Mouse (Mus musculus) midbrain, embryonic 14.5 days (tissue): ENCODE measurements around the gene Tpsg1. TPM values are rescaled to one million over a fixed set of nuclear protein-coding genes. Genes with fewer than 3 reads are reported as not detected.

Source experiments
- ATAC-seq: fragments of 200-750 bp; cut with Nextera tagmentation; 2 replicates; pipeline ENCODE4 v1.8.0; 2017; ENCODE audit warnings: moderate number of reproducible peaks, moderate library complexity; ENCODE audit not compliant: low FRiP score, low TSS enrichment
- DNase-seq: peaks from one replicate; pipeline ENCODE4 v3.0.0-alpha.2; 2015
- H3K27ac ChIP-seq: fragments of 300-500 bp; sonication (generic); replicated peaks from 2 replicates; pipeline ENCODE4 v1.5.1; 2014; ENCODE audit warnings: mild to moderate bottlenecking, low read depth, low read length, moderate library complexity
- H3K27me3 ChIP-seq: fragments of 300-500 bp; sonication (generic); 2 replicates; pipeline ENCODE4 v1.6.1; 2014; ENCODE audit warnings: low read length, control low read depth, mixed read lengths; ENCODE audit not compliant: control insufficient read depth, insufficient read depth
- H3K36me3 ChIP-seq: fragments of 300-500 bp; sonication (generic); 2 replicates; pipeline ENCODE4 v1.6.1; 2014; ENCODE audit warnings: low read length, control low read depth; ENCODE audit not compliant: control insufficient read depth, insufficient read depth
- H3K4me1 ChIP-seq: fragments of 300-500 bp; sonication (generic); 2 replicates; pipeline ENCODE4 v1.6.1; 2014; ENCODE audit warnings: mild to moderate bottlenecking, antibody characterized with exemption, low read length, control low read depth; ENCODE audit not compliant: control insufficient read depth, insufficient read depth
- H3K4me2 ChIP-seq: fragments of 300-500 bp; sonication (generic); 2 replicates; pipeline ENCODE4 v1.6.1; 2014; ENCODE audit warnings: mild to moderate bottlenecking, low read length, moderate library complexity
- H3K4me3 ChIP-seq: fragments of 300-500 bp; sonication (generic); replicated peaks from 2 replicates; pipeline ENCODE4 v1.5.1; 2014; ENCODE audit warnings: low read depth, low read length
- H3K9ac ChIP-seq: fragments of 300-500 bp; sonication (generic); replicated peaks from 2 replicates; pipeline ENCODE4 v1.6.1; 2014; ENCODE audit warnings: mild to moderate bottlenecking, low read length, moderate library complexity
- H3K9me3 ChIP-seq: fragments of 300-500 bp; sonication (generic); 2 replicates; pipeline ENCODE4 v1.6.1; 2016; ENCODE audit warnings: low read length, control low read depth, mixed read lengths; ENCODE audit not compliant: control insufficient read depth
- WGBS: fragments of 180-500 bp; shearing (Covaris S2); extraction: QIAGEN DNeasy Blood & Tissue Kit; methylation state at CpG from one replicate; pipeline ENCODE4 v1.1.7; 2014; 5-methylcytosine and 5-hydroxymethylcytosine counted together
- polyA plus RNA-seq: library from polyadenylated mRNA; unstranded; fragments of >200 nt; fragmentation: Nextera tagmentation; extraction: Ambion mirVana; gene quantifications from 2 replicates; pipeline ENCODE4 v1.2.1, GENCODE M21; 2014

Tpsg1 gene
- polyA plus RNA-seq, 1 experiment from 2014 or later = 0.61 TPM

- Histone ChIP-seq H3K36me3 (no peaks in the 10 kb centered on the region), H3K27ac (no peak overlapping the region), H3K27me3 (no peaks in the 10 kb centered on the region), H3K4me1 (peaks cover 35% of the 10 kb centered on the region), H3K4me3 (no peak overlapping the region), H3K9ac (no peak overlapping the region), H3K4me2 (no peak overlapping the region), H3K9me3 (no peaks in the 10 kb centered on the region)
- no peak for ATAC-seq
- 89% methylated on average over 3 of the region's 3 CpGs for WGBS
- DNase-seq = no peak
Measured at GRCm38 (mm10) chr17:25420998-25421397, 51.9 kb downstream of the Tpsg1 start.

Other genes with a start within 250 kb of the Tpsg1 start
- gene Ptx4, start 248.5 kb upstream of the Tpsg1 start, polyA plus RNA-seq = not detected in 2 replicates
- 26.3 and 29.9 TPM in 2 replicates for gene Clcn7, start 235.9 kb upstream of the Tpsg1 start, polyA plus RNA-seq
- not detected in 2 replicates for gene Ccdc154, start 206.8 kb upstream of the Tpsg1 start, polyA plus RNA-seq
- gene Gm38655, start 193.8 kb upstream of the Tpsg1 start, polyA plus RNA-seq = not detected in 2 replicates
- 33.6 and 34.3 TPM in 2 replicates for gene BC003965, start 184.7 kb upstream of the Tpsg1 start, polyA plus RNA-seq
- 9.2 and 9.5 TPM in 2 replicates for gene Unkl, start 180.9 kb upstream of the Tpsg1 start, polyA plus RNA-seq
- gene Gnptg, start 129.1 kb upstream of the Tpsg1 start, polyA plus RNA-seq = 79.0 and 83.9 TPM in 2 replicates
- gene Tsr3, start 129.1 kb upstream of the Tpsg1 start, polyA plus RNA-seq = 52.1 and 56.9 TPM in 2 replicates
- gene Baiap3, start 112.9 kb upstream of the Tpsg1 start, polyA plus RNA-seq = 11.6 and 17.7 TPM in 2 replicates
- gene Ube2i, start 94.7 kb upstream of the Tpsg1 start, polyA plus RNA-seq = 505 and 564 TPM in 2 replicates
- not detected in 2 replicates for gene Prss34, start 70.9 kb upstream of the Tpsg1 start, polyA plus RNA-seq
- not detected in 2 replicates for gene Prss28, start 60.6 kb upstream of the Tpsg1 start, polyA plus RNA-seq
- not detected in 2 replicates for gene Prss29, start 50.6 kb upstream of the Tpsg1 start, polyA plus RNA-seq
- not detected in 2 replicates for gene Tpsab1, start 23.7 kb upstream of the Tpsg1 start, polyA plus RNA-seq
- 0.20 TPM in 1 of 2 replicates, not detected in the other for gene Tpsb2, start 3.0 kb upstream of the Tpsg1 start, polyA plus RNA-seq
- gene Cacna1h, start 64.5 kb downstream of the Tpsg1 start, polyA plus RNA-seq = 11.3 and 15.0 TPM in 2 replicates
- gene Tekt4, start 85.3 kb downstream of the Tpsg1 start, polyA plus RNA-seq = 0.46 and 0.50 TPM in 2 replicates
- gene Sstr5, start 128.0 kb downstream of the Tpsg1 start, polyA plus RNA-seq = 0.36 and 0.61 TPM in 2 replicates
- gene Sox8, start 201.4 kb downstream of the Tpsg1 start, polyA plus RNA-seq = 8.0 and 13.5 TPM in 2 replicates
- 19.5 and 20.8 TPM in 2 replicates for gene Lmf1, start 209.8 kb downstream of the Tpsg1 start, polyA plus RNA-seq